11 mouse cellular contexts compared by ENCODE assay signal in genomic region chr4:35125299-35125777, GRCm38 (mm10). TPM values are rescaled to one million over a fixed set of nuclear protein-coding genes. Genes with fewer than 3 reads are reported as not detected.
DNase-seq lines count a peak whose midpoint lies in the region; ATAC-seq and TF ChIP-seq lines count a peak whose summit lies in the region.
"Had no signal": no experiment of that assay in that cellular context is flagged by ENCODE, and none has a peak within 500 bp of the region (broad histone marks: within the 10 kb centered on the region; RNA-seq: fewer than 3 reads in every experiment).

No protein-coding gene starts in this region.

- WGBS in heart, embryonic 13.5 days = 17% methylated on average over 6 of the region's 6 CpGs
- WGBS in embryonic facial prominence, embryonic 12.5 days = 12% methylated on average over 5 of the region's 6 CpGs
- WGBS in intestine, postnatal 0 days = 8% methylated on average over 6 of the region's 6 CpGs
- 5% methylated on average over 6 of the region's 6 CpGs for WGBS in neural tube, embryonic 14.5 days

- H3K36me3 ChIP-seq in heart, embryonic 13.5 days = no peaks in the 10 kb centered on the region
- H3K36me3 ChIP-seq in embryonic facial prominence, embryonic 12.5 days = no peaks in the 10 kb centered on the region
- no peaks in the 10 kb centered on the region for H3K36me3 ChIP-seq in intestine, postnatal 0 days (ENCODE audit: control insufficient read depth, insufficient read depth)
- H3K36me3 ChIP-seq in neural tube, embryonic 14.5 days (ENCODE audit: control insufficient read depth, insufficient read depth, low read length) = no peaks in the 10 kb centered on the region

- 0 out of 2 replicates have a peak overlapping the region, but pooled peaks have one; percentile 37 for H3K9ac ChIP-seq in heart, embryonic 13.5 days
- no peak overlapping the region for H3K9ac ChIP-seq in embryonic facial prominence, embryonic 12.5 days
- H3K9ac ChIP-seq in intestine, postnatal 0 days (ENCODE audit: low read depth, low read length) = 0 out of 2 replicates have a peak overlapping the region, but pooled peaks have one; percentile 26
- no peak overlapping the region for H3K9ac ChIP-seq in neural tube, embryonic 14.5 days (replicated peaks; ENCODE audit: low read depth, low read length)

- no peak for TF ChIP-seq CTCF in intestine, postnatal 0 days (IDR thresholded peaks at IDR 0.05; ENCODE audit: low read depth)

- intact Hi-C loops in heart, postnatal 25 days (cut with DNase I) = no loop called here

- no peak overlapping the region for H3K27ac ChIP-seq in heart, embryonic 13.5 days (replicated peaks)
- no peak overlapping the region for H3K27ac ChIP-seq in embryonic facial prominence, embryonic 12.5 days
- H3K27ac ChIP-seq in intestine, postnatal 0 days (ENCODE audit: low read depth, low read length) = no peak overlapping the region
- no peak overlapping the region for H3K27ac ChIP-seq in neural tube, embryonic 14.5 days (ENCODE audit: low read depth, low read length)
- H3K27ac ChIP-seq: macrophage had no signal

- no peaks in the 10 kb centered on the region for H3K9me3 ChIP-seq in heart, embryonic 13.5 days
- no peaks in the 10 kb centered on the region for H3K9me3 ChIP-seq in embryonic facial prominence, embryonic 12.5 days
- H3K9me3 ChIP-seq in intestine, postnatal 0 days (ENCODE audit: control insufficient read depth) = no peaks in the 10 kb centered on the region
- H3K9me3 ChIP-seq in neural tube, embryonic 14.5 days (ENCODE audit: control insufficient read depth, low read length) = no peaks in the 10 kb centered on the region

- H3K27me3 ChIP-seq in heart, embryonic 13.5 days (replicated peaks) = peaks cover 5% of the 10 kb centered on the region; the same call in 1 of the 2 replicates
- H3K27me3 ChIP-seq in embryonic facial prominence, embryonic 12.5 days = no peaks in the 10 kb centered on the region
- no peaks in the 10 kb centered on the region for H3K27me3 ChIP-seq in intestine, postnatal 0 days (replicated peaks; ENCODE audit: control insufficient read depth, insufficient read depth, low read length)
- no peaks in the 10 kb centered on the region for H3K27me3 ChIP-seq in neural tube, embryonic 14.5 days (ENCODE audit: control insufficient read depth, insufficient read depth, low read length)

- no peak overlapping the region for H3K4me3 ChIP-seq in heart, embryonic 13.5 days
- H3K4me3 ChIP-seq in embryonic facial prominence, embryonic 12.5 days = no peak overlapping the region
- H3K4me3 ChIP-seq in intestine, postnatal 0 days (ENCODE audit: low read depth, low read length) = no peak overlapping the region
- no peak overlapping the region for H3K4me3 ChIP-seq in neural tube, embryonic 14.5 days (ENCODE audit: low read depth, low read length)

- peaks cover 13% of the 10 kb centered on the region; the same call in 1 of the 2 replicates for H3K4me1 ChIP-seq in heart, embryonic 13.5 days
- H3K4me1 ChIP-seq in embryonic facial prominence, embryonic 12.5 days = peaks cover 30% of the 10 kb centered on the region
- peaks cover 2% of the 10 kb centered on the region; the same call in 1 of the 2 replicates for H3K4me1 ChIP-seq in intestine, postnatal 0 days (replicated peaks; ENCODE audit: control insufficient read depth, insufficient read depth, low read length)
- peaks cover 8% of the 10 kb centered on the region for H3K4me1 ChIP-seq in neural tube, embryonic 14.5 days (ENCODE audit: control insufficient read depth, insufficient read depth, low read length)

- ATAC-seq in heart, embryonic 13.5 days (ENCODE audit: extremely low read depth, insufficient number of reproducible peaks, low FRiP score, low TSS enrichment) = no peak
- ATAC-seq in embryonic facial prominence, embryonic 12.5 days (ENCODE audit: insufficient number of reproducible peaks, insufficient read depth, low FRiP score, low TSS enrichment) = peak; percentile 70; the same call in 1 of the 2 replicates
- ATAC-seq in intestine, postnatal 0 days = peak; percentile 38; the same call in 1 of the 2 replicates
- peak; percentile 80 for ATAC-seq in neural tube, embryonic 14.5 days (ENCODE audit: low read depth)

- no peak overlapping the region for H3K4me2 ChIP-seq in heart, embryonic 13.5 days
- no peak overlapping the region for H3K4me2 ChIP-seq in embryonic facial prominence, embryonic 12.5 days (replicated peaks)
- H3K4me2 ChIP-seq in intestine, postnatal 0 days (replicated peaks; ENCODE audit: low read depth) = peak overlapping the region; percentile 54
- peak overlapping the region; percentile 18; the same call in 1 of the 2 replicates for H3K4me2 ChIP-seq in neural tube, embryonic 14.5 days (ENCODE audit: low read depth, low read length)

- DNase-seq in heart, postnatal 25 days (ENCODE audit: low spot score) = no peak
- DNase-seq in thymus, postnatal 36 days = no peak
- DNase-seq in kidney, adult 18-20 months = no peak
- DNase-seq in adrenal gland, adult 18-20 months (ENCODE audit: low spot score in 2 of 2) = no peak
- DNase-seq: adrenal gland, adult 2 months; kidney, adult 2 months had no signal

RNA-seq across cellular contexts. Expression of gene Ifnk, which starts 26.5 kb away (rescaled TPM):
- polyA plus RNA-seq in heart, embryonic 13.5 days (2015; fragmentation: Nextera tagmentation; extraction: Ambion mirVana) = not detected in 2 replicates
- not detected for total RNA-seq in heart, postnatal 25 days (2021)
- polyA plus RNA-seq in embryonic facial prominence, embryonic 12.5 days (2016; fragmentation: Nextera tagmentation; extraction: Ambion mirVana) = 0.42 and 0.59 TPM in 2 replicates
- 0.25 and 0.51 TPM in 2 replicates for polyA plus RNA-seq in intestine, postnatal 0 days (2015; fragmentation: Nextera tagmentation; extraction: Ambion mirVana)
- not detected in 2 replicates for polyA plus RNA-seq in neural tube, embryonic 14.5 days (2014; fragmentation: Nextera tagmentation; extraction: Ambion mirVana)
- not detected for total RNA-seq in adrenal gland, adult 18-20 months (2021)
- total RNA-seq: adrenal gland, adult 2 months had no signal
- polyA plus RNA-seq: adrenal gland, adult 2 months; kidney, adult 2 months; macrophage had no signal

RNA-seq across cellular contexts. Expression of gene Mob3b, which starts 31.9 kb away (rescaled TPM):
- 3.8 and 4.2 TPM in 2 replicates for polyA plus RNA-seq in heart, embryonic 13.5 days (2015; fragmentation: Nextera tagmentation; extraction: Ambion mirVana)
- total RNA-seq in heart, postnatal 25 days (2021) = 1 to 10 TPM; 1.2 to 1.6 TPM
- 16.6 and 16.9 TPM in 2 replicates for polyA plus RNA-seq in embryonic facial prominence, embryonic 12.5 days (2016; fragmentation: Nextera tagmentation; extraction: Ambion mirVana)
- 21.0 and 21.2 TPM in 2 replicates for polyA plus RNA-seq in intestine, postnatal 0 days (2015; fragmentation: Nextera tagmentation; extraction: Ambion mirVana)
- polyA plus RNA-seq in neural tube, embryonic 14.5 days (2014; fragmentation: Nextera tagmentation; extraction: Ambion mirVana) = 1.3 and 2.6 TPM in 2 replicates
- total RNA-seq in adrenal gland, adult 18-20 months (2021) = 10 to 100 TPM; 17.4 to 21.1 TPM

Comparison
In these comparisons a context has a peak if more than half of its experiments do, and no peak if none do; other contexts are left out.
1. H3K4me2 ChIP-seq: peak in intestine, postnatal 0 days (single experiment) and neural tube, embryonic 14.5 days (single experiment); none in heart, embryonic 13.5 days (single experiment) and embryonic facial prominence, embryonic 12.5 days (single experiment).
2. H3K9ac ChIP-seq: peak in heart, embryonic 13.5 days (single experiment) and intestine, postnatal 0 days (single experiment); none in embryonic facial prominence, embryonic 12.5 days (single experiment) and neural tube, embryonic 14.5 days (single experiment).